Mouse (Mus musculus): ENCODE results near the gene Tlr8. TPM values are rescaled to one million over a fixed set of nuclear protein-coding genes. Genes with fewer than 3 reads are reported as not detected.
A peak's percentile ranks its signal among the peaks of the same experiment; 100 is the strongest.
"Not testable (repeated sequence)": the region's sequence is repeated elsewhere in the genome, so short reads cannot be mapped to it uniquely, and the experiment has no call there.

Tlr8 gene
- 0.13 and 0.52 TPM in 2 replicates for polyA plus RNA-seq (2016; fragmentation: Nextera tagmentation; extraction: Ambion mirVana)

GRCm38 (mm10) chrX:167264086-167264485 is at the start of gene Tlr8:
TSS of gene Tlr8 (minus strand) at chrX:167264329.
- H3K27ac ChIP-seq = no peak within 1 kb of the TSS
- no peaks in the 10 kb centered on the region for H3K9me3 ChIP-seq (replicated peaks)
- no peak for ATAC-seq

GRCm38 (mm10) chrX:167302061-167302460 is 37.9 kb upstream of the Tlr8 start:
- H3K27me3 ChIP-seq (replicated peaks); H3K27ac ChIP-seq; H3K9me3 ChIP-seq (replicated peaks); H3K36me3 ChIP-seq; ATAC-seq; H3K4me1 ChIP-seq; H3K4me2 ChIP-seq; H3K4me3 ChIP-seq; H3K9ac ChIP-seq: not testable (repeated sequence)
- no CpG with 5 or more reads among the region's 1 CpGs for WGBS (ENCODE audit: insufficient replicate concordance)

More at GRCm38 (mm10) chrX:167264086-167264485, at the start of gene Tlr8:
- Histone ChIP-seq H3K36me3 (no peaks in the 10 kb centered on the region), H3K4me3 (no peak within 1 kb of the TSS), H3K4me1 (no peaks in the 10 kb centered on the region), H3K9ac (no peak within 1 kb of the TSS), H3K27me3 (replicated peaks) (no peaks in the 10 kb centered on the region; the same call in 1 of the 2 replicates), H3K4me2 (no peak within 1 kb of the TSS)
- 59% methylated on average over 4 of the region's 4 CpGs for WGBS (ENCODE audit: insufficient replicate concordance)

- Histone ChIP-seq H3K9me3 (replicated peaks) (no peaks in the 10 kb centered on the region), H3K4me2 (peak overlapping the region; percentile 31), H3K27me3 (replicated peaks) (no peaks in the 10 kb centered on the region), H3K27ac (no peak overlapping the region), H3K4me1 (no peaks in the 10 kb centered on the region), H3K36me3 (no peaks in the 10 kb centered on the region), H3K4me3 (no peak overlapping the region), H3K9ac (no peak overlapping the region)
- no peak for ATAC-seq
- WGBS (ENCODE audit: insufficient replicate concordance) = 11% methylated on average over 9 of the region's 9 CpGs
These were observed 12.8 kb upstream of the Tlr8 start for GRCm38 (mm10) chrX:167276953-167277352.

- Histone ChIP-seq H3K9ac (no peak overlapping the region), H3K27ac (no peak overlapping the region), H3K4me3 (no peak overlapping the region), H3K27me3 (replicated peaks) (no peaks in the 10 kb centered on the region), H3K4me2 (peak overlapping the region; percentile 31), H3K4me1 (no peaks in the 10 kb centered on the region), H3K36me3 (no peaks in the 10 kb centered on the region), H3K9me3 (replicated peaks) (no peaks in the 10 kb centered on the region)
- ATAC-seq = no peak
- 30% methylated on average over 10 of the region's 10 CpGs for WGBS (ENCODE audit: insufficient replicate concordance)
These were observed 12.4 kb upstream of the Tlr8 start for GRCm38 (mm10) chrX:167276551-167276950.

- Histone ChIP-seq H3K9ac (no peak overlapping the region), H3K4me1 (no peaks in the 10 kb centered on the region), H3K27me3 (replicated peaks) (no peaks in the 10 kb centered on the region; the same call in 1 of the 2 replicates), H3K36me3 (no peaks in the 10 kb centered on the region), H3K9me3 (replicated peaks) (no peaks in the 10 kb centered on the region), H3K27ac (no peak overlapping the region), H3K4me2 (no peak overlapping the region), H3K4me3 (no peak overlapping the region)
- WGBS (ENCODE audit: insufficient replicate concordance) = 66% methylated on average over 4 of the region's 4 CpGs
- ATAC-seq = no peak
These were observed 599 bp downstream of the Tlr8 start for GRCm38 (mm10) chrX:167263530-167263929.

- no peak overlapping the region for H3K4me3 ChIP-seq
- no peak overlapping the region for H3K27ac ChIP-seq
- ATAC-seq = no peak
- H3K4me1 ChIP-seq = no peaks in the 10 kb centered on the region
- no peak overlapping the region for H3K4me2 ChIP-seq
- H3K9ac ChIP-seq = no peak overlapping the region
- no peaks in the 10 kb centered on the region for H3K9me3 ChIP-seq (replicated peaks)
- H3K36me3 ChIP-seq = no peaks in the 10 kb centered on the region
- peaks cover 3% of the 10 kb centered on the region; the same call in 1 of the 2 replicates for H3K27me3 ChIP-seq (replicated peaks)
- WGBS (ENCODE audit: insufficient replicate concordance) = 78% methylated on average over 3 of the region's 3 CpGs
These were observed 22.4 kb downstream of the Tlr8 start for GRCm38 (mm10) chrX:167241736-167242135.

GRCm38 (mm10) chrX:167239293-167239921 is 24.7 kb downstream of the Tlr8 start:
- peaks cover 3% of the 10 kb centered on the region; the same call in 1 of the 2 replicates for H3K27me3 ChIP-seq (replicated peaks)
- no peak for ATAC-seq
- H3K4me2 ChIP-seq = no peak overlapping the region
- no peak overlapping the region for H3K27ac ChIP-seq
- H3K9ac ChIP-seq = no peak overlapping the region
- H3K4me1 ChIP-seq = no peaks in the 10 kb centered on the region
- no peak overlapping the region for H3K4me3 ChIP-seq
- no peaks in the 10 kb centered on the region for H3K9me3 ChIP-seq (replicated peaks)
- WGBS (ENCODE audit: insufficient replicate concordance) = 50% methylated on average over 9 of the region's 9 CpGs
- H3K36me3 ChIP-seq = no peaks in the 10 kb centered on the region

GRCm38 (mm10) chrX:167233104-167233687 is 30.9 kb downstream of the Tlr8 start:
- WGBS (ENCODE audit: insufficient replicate concordance) = 27% methylated on average over 9 of the region's 9 CpGs
- Histone ChIP-seq H3K9ac (no peak overlapping the region), H3K4me1 (no peaks in the 10 kb centered on the region), H3K9me3 (replicated peaks) (no peaks in the 10 kb centered on the region), H3K27ac (no peak overlapping the region), H3K4me2 (no peak overlapping the region), H3K4me3 (no peak overlapping the region), H3K36me3 (no peaks in the 10 kb centered on the region), H3K27me3 (replicated peaks) (no peaks in the 10 kb centered on the region; the same call in 1 of the 2 replicates)
- no peak for ATAC-seq

- H3K27me3 ChIP-seq (replicated peaks) = no peaks in the 10 kb centered on the region; the same call in 1 of the 2 replicates
- 48% methylated on average over 8 of the region's 8 CpGs for WGBS (ENCODE audit: insufficient replicate concordance)
- no peak overlapping the region for H3K4me3 ChIP-seq
- H3K4me1 ChIP-seq = no peaks in the 10 kb centered on the region
- ATAC-seq = no peak
- no peak overlapping the region for H3K27ac ChIP-seq
- H3K4me2 ChIP-seq = no peak overlapping the region
- no peaks in the 10 kb centered on the region for H3K36me3 ChIP-seq
- no peak overlapping the region for H3K9ac ChIP-seq
- H3K9me3 ChIP-seq (replicated peaks) = no peaks in the 10 kb centered on the region
These were observed 33.0 kb downstream of the Tlr8 start for GRCm38 (mm10) chrX:167231150-167231549.

GRCm38 (mm10) chrX:167229819-167230218 is 34.3 kb downstream of the Tlr8 start:
- no peak overlapping the region for H3K4me2 ChIP-seq

GRCm38 (mm10) chrX:167229206-167229605 is 34.9 kb downstream of the Tlr8 start:
- ATAC-seq = peak; percentile 55; the same call in 1 of the 2 replicates
- H3K9ac ChIP-seq = no peak overlapping the region
- no peaks in the 10 kb centered on the region for H3K36me3 ChIP-seq
- no peak overlapping the region for H3K4me3 ChIP-seq
- H3K9me3 ChIP-seq (replicated peaks) = no peaks in the 10 kb centered on the region
- no peak overlapping the region for H3K4me2 ChIP-seq
- H3K4me1 ChIP-seq = no peaks in the 10 kb centered on the region
- H3K27me3 ChIP-seq (replicated peaks) = no peaks in the 10 kb centered on the region; the same call in 1 of the 2 replicates
- WGBS (ENCODE audit: insufficient replicate concordance) = 22% methylated on average over 6 of the region's 6 CpGs
- no peak overlapping the region for H3K27ac ChIP-seq

More at GRCm38 (mm10) chrX:167229819-167230218, 34.3 kb downstream of the Tlr8 start:
- no peaks in the 10 kb centered on the region for H3K9me3 ChIP-seq (replicated peaks)
- 35% methylated on average over 1 of the region's 1 CpGs for WGBS (ENCODE audit: insufficient replicate concordance)
- H3K27me3 ChIP-seq (replicated peaks) = no peaks in the 10 kb centered on the region; the same call in 1 of the 2 replicates
- no peak overlapping the region for H3K27ac ChIP-seq
- no peak overlapping the region for H3K9ac ChIP-seq
- no peaks in the 10 kb centered on the region for H3K36me3 ChIP-seq
- H3K4me3 ChIP-seq = no peak overlapping the region
- no peak for ATAC-seq
- no peaks in the 10 kb centered on the region for H3K4me1 ChIP-seq

- H3K4me3 ChIP-seq = no peak overlapping the region
- no peak overlapping the region for H3K27ac ChIP-seq
- no peak for ATAC-seq
- H3K9me3 ChIP-seq (replicated peaks) = no peaks in the 10 kb centered on the region
- H3K4me2 ChIP-seq = no peak overlapping the region
- H3K9ac ChIP-seq = no peak overlapping the region
- WGBS (ENCODE audit: insufficient replicate concordance) = 77% methylated on average over 6 of the region's 6 CpGs
- no peaks in the 10 kb centered on the region for H3K36me3 ChIP-seq
- H3K27me3 ChIP-seq (replicated peaks) = no peaks in the 10 kb centered on the region; the same call in 1 of the 2 replicates
- H3K4me1 ChIP-seq = no peaks in the 10 kb centered on the region
These were observed 36.4 kb downstream of the Tlr8 start for GRCm38 (mm10) chrX:167227756-167228155.

All from liver, embryonic 12.5 days (tissue).